Comparison of ENCODE assay signal across 11 mouse cellular contexts in the genomic region with DNA sequence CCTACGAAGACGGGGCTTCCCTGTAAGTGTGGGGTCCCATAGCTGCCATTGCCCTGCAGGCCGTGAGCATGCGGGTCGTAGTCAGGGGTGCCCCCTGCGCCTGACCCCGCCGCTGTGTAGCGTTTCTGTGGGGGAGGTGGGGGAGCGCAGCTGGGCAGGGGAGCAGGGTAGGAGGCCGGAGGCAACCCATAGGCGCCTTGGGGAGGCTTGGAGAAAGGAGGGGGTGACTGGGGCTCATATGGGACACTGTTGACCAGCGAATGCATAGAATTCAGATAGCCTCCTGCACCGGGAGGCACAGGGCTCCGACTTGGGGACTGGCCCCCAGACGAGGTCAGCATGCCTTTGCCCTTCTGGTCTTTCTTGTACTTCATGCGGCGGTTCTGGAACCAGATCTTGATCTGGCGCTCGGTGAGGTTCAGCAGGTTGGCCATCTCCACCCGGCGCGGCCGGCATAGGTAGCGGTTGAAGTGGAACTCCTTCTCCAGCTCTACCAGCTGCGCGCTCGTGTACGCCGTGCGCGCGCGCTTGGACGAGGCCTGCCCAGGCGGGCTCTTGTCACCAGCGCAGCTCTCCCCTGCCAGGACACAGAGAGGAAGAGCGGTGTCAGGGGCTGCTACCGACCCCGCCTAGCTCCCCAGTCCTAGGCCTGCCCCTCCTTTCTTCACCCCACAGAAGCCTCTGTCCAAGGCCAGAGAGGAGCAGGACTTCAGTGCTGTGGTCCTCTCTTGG. TPM values are rescaled to one million over a fixed set of nuclear protein-coding genes. Genes with fewer than 3 reads are reported as not detected.
DNase-seq lines count a peak whose midpoint lies in the region; ATAC-seq and TF ChIP-seq lines count a peak whose summit lies in the region.
"Had no signal": no experiment of that assay in that cellular context is flagged by ENCODE, and none has a peak within 500 bp of the region (broad histone marks: within the 10 kb centered on the region; RNA-seq: fewer than 3 reads in every experiment).

No protein-coding gene starts in this region.

- H3K36me3 ChIP-seq in heart, embryonic 14.5 days (ENCODE audit: control insufficient read depth, insufficient read depth, low read length), result no peaks in the 10 kb centered on the region
- H3K36me3 ChIP-seq in embryonic facial prominence, embryonic 14.5 days (ENCODE audit: control insufficient read depth, insufficient read depth, low read length), result no peaks in the 10 kb centered on the region
- no peaks in the 10 kb centered on the region for H3K36me3 ChIP-seq in kidney, postnatal 0 days (ENCODE audit: insufficient read depth, low read length)
- peaks cover 23% of the 10 kb centered on the region for H3K36me3 ChIP-seq in neural tube, embryonic 13.5 days

- 4% methylated on average over 39 of the region's 40 CpGs for WGBS in heart, embryonic 14.5 days
- 4% methylated on average over 33 of the region's 40 CpGs for WGBS in embryonic facial prominence, embryonic 14.5 days
- 18% methylated on average over 40 of the region's 40 CpGs for WGBS in kidney, postnatal 0 days
- 3% methylated on average over 40 of the region's 40 CpGs for WGBS in neural tube, embryonic 13.5 days

- ATAC-seq in heart, embryonic 14.5 days (ENCODE audit: insufficient number of reproducible peaks, insufficient read depth, low FRiP score, low read depth), result no peak
- no peak for ATAC-seq in embryonic facial prominence, embryonic 14.5 days (ENCODE audit: low read depth)
- no peak for ATAC-seq in kidney, postnatal 0 days (replicated peaks; ENCODE audit: low FRiP score, low read depth)
- no peak for ATAC-seq in neural tube, embryonic 13.5 days (ENCODE audit: low read depth)
- ATAC-seq: forebrain, postnatal 0 days had no signal

- H3K4me2 ChIP-seq in heart, embryonic 14.5 days (ENCODE audit: low read length), result peak overlapping the region; percentile 7; the same call in 1 of the 2 replicates
- H3K4me2 ChIP-seq in embryonic facial prominence, embryonic 14.5 days (ENCODE audit: low read depth, low read length), result peak overlapping the region; percentile 99; the same call in 1 of the 2 replicates
- H3K4me2 ChIP-seq in kidney, postnatal 0 days (ENCODE audit: low read length), result peak overlapping the region; percentile 36
- H3K4me2 ChIP-seq in neural tube, embryonic 13.5 days, result peak overlapping the region; percentile 75

- no peaks in the 10 kb centered on the region for H3K9me3 ChIP-seq in heart, embryonic 14.5 days (ENCODE audit: control insufficient read depth, low read length)
- no peaks in the 10 kb centered on the region for H3K9me3 ChIP-seq in embryonic facial prominence, embryonic 14.5 days (ENCODE audit: control insufficient read depth, low read length)
- no peaks in the 10 kb centered on the region for H3K9me3 ChIP-seq in kidney, postnatal 0 days (replicated peaks; ENCODE audit: low read length)
- no peaks in the 10 kb centered on the region for H3K9me3 ChIP-seq in neural tube, embryonic 13.5 days

- H3K9ac ChIP-seq in heart, embryonic 14.5 days (ENCODE audit: low read length), result peak overlapping the region; percentile 12; the same call in 1 of the 2 replicates
- H3K9ac ChIP-seq in embryonic facial prominence, embryonic 14.5 days (ENCODE audit: low read depth, low read length), result peak overlapping the region; percentile 40; the same call in 1 of the 2 replicates
- H3K9ac ChIP-seq in kidney, postnatal 0 days (ENCODE audit: low read depth, low read length), result peak overlapping the region; percentile 5; the same call in 1 of the 2 replicates
- H3K9ac ChIP-seq in neural tube, embryonic 13.5 days, result peak overlapping the region; percentile 92
- H3K9ac ChIP-seq: forebrain, postnatal 0 days had no signal

- H3K4me3 ChIP-seq in heart, embryonic 14.5 days (ENCODE audit: control insufficient read depth in 1 of 2, insufficient read depth in 1 of 2, low read depth in 1 of 2, low read length in 2 of 2), result no peak overlapping the region
- H3K4me3 ChIP-seq in embryonic facial prominence, embryonic 14.5 days (ENCODE audit: low read depth, low read length), result peak overlapping the region; percentile 17; the same call in 1 of the 2 replicates
- H3K4me3 ChIP-seq in kidney, postnatal 0 days (replicated peaks; ENCODE audit: low read depth, low read length), result no peak overlapping the region
- H3K4me3 ChIP-seq in neural tube, embryonic 13.5 days, result peak overlapping the region; percentile 20

- peaks cover 97% of the 10 kb centered on the region for H3K27me3 ChIP-seq in heart, embryonic 14.5 days (ENCODE audit: control insufficient read depth, insufficient read depth, low read length)
- H3K27me3 ChIP-seq in embryonic facial prominence, embryonic 14.5 days (replicated peaks; ENCODE audit: control insufficient read depth, insufficient read depth, low read length), result peaks cover 95% of the 10 kb centered on the region
- H3K27me3 ChIP-seq in kidney, postnatal 0 days (ENCODE audit: insufficient read depth, low read length), result no peaks in the 10 kb centered on the region
- H3K27me3 ChIP-seq in neural tube, embryonic 13.5 days, result no peaks in the 10 kb centered on the region

- peak overlapping the region; percentile 19 to 41; a peak in 2 of 4 replicates for H3K27ac ChIP-seq in heart, embryonic 14.5 days (replicated peaks in 1 of 2; ENCODE audit: control insufficient read depth in 1 of 2, insufficient read depth in 1 of 2, low read depth in 2 of 2, low read length in 2 of 2)
- peak overlapping the region; percentile 33; the same call in 1 of the 2 replicates for H3K27ac ChIP-seq in embryonic facial prominence, embryonic 14.5 days (replicated peaks; ENCODE audit: low read depth, low read length)
- peak overlapping the region; percentile 85 for H3K27ac ChIP-seq in kidney, postnatal 0 days
- peak overlapping the region; percentile 99 for H3K27ac ChIP-seq in neural tube, embryonic 13.5 days (replicated peaks)

- TF ChIP-seq CTCF in kidney, postnatal 0 days (IDR thresholded peaks at IDR 0.05; ENCODE audit: low read depth), result no peak

- no peak for DNase-seq in heart, postnatal 4 days
- no peak for DNase-seq in embryonic facial prominence, embryonic 14.5 days (ENCODE audit: low spot score)
- DNase-seq in kidney, postnatal 0 days (ENCODE audit: low spot score), result no peak
- DNase-seq in layer of hippocampus, adult 9-11 months, result no peak
- DNase-seq in ovary, adult 18-20 months (ENCODE audit: low spot score), result no peak
- no peak for DNase-seq in urinary bladder, postnatal 25 days (ENCODE audit: low spot score)
- DNase-seq: cerebellum, adult 11-12 months; right cerebral cortex, postnatal 4 days had no signal

- peaks cover 0 to 3% of the 10 kb centered on the region in 2 experiments; a peak in 2 of 4 replicates for H3K4me1 ChIP-seq in heart, embryonic 14.5 days (ENCODE audit: control insufficient read depth in 2 of 2, insufficient read depth in 2 of 2, low read length in 2 of 2)
- H3K4me1 ChIP-seq in embryonic facial prominence, embryonic 14.5 days (ENCODE audit: control insufficient read depth, insufficient read depth, low read length), result no peaks in the 10 kb centered on the region
- peaks cover 49% of the 10 kb centered on the region for H3K4me1 ChIP-seq in kidney, postnatal 0 days (replicated peaks; ENCODE audit: insufficient read depth, low read length)
- peaks cover 98% of the 10 kb centered on the region for H3K4me1 ChIP-seq in neural tube, embryonic 13.5 days (replicated peaks)

RNA-seq across cellular contexts. Expression of gene Hoxa2, which starts 5.7 kb away (rescaled TPM):
- 0.51 and 0.66 TPM in 2 replicates for polyA plus RNA-seq in heart, embryonic 14.5 days (2014; fragmentation: Nextera tagmentation; extraction: Ambion mirVana)
- under 1 TPM; 0.60 to 0.68 TPM for total RNA-seq in heart, postnatal 4 days (2021)
- 7.2 and 11.1 TPM in 2 replicates for polyA plus RNA-seq in embryonic facial prominence, embryonic 14.5 days (2014; fragmentation: Nextera tagmentation; extraction: Ambion mirVana)
- polyA plus RNA-seq in kidney, postnatal 0 days (2015; fragmentation: Nextera tagmentation; extraction: Ambion mirVana), result 2.3 and 2.4 TPM in 2 replicates
- 11.9 and 13.7 TPM in 2 replicates for polyA plus RNA-seq in neural tube, embryonic 13.5 days (2015; fragmentation: Nextera tagmentation; extraction: Ambion mirVana)
- total RNA-seq: forebrain, postnatal 0 days had no signal
- polyA plus RNA-seq: forebrain, postnatal 0 days had no signal

RNA-seq across cellular contexts. Expression of gene 5730596B20Rik, which starts 7.0 kb away (rescaled TPM):
- polyA plus RNA-seq in heart, embryonic 14.5 days (2014; fragmentation: Nextera tagmentation; extraction: Ambion mirVana), result not detected in 2 replicates
- under 1 TPM; 0.20 to 0.29 TPM for total RNA-seq in heart, postnatal 4 days (2021)
- 0.10 and 0.46 TPM in 2 replicates for polyA plus RNA-seq in embryonic facial prominence, embryonic 14.5 days (2014; fragmentation: Nextera tagmentation; extraction: Ambion mirVana)
- polyA plus RNA-seq in kidney, postnatal 0 days (2015; fragmentation: Nextera tagmentation; extraction: Ambion mirVana), result 1.3 TPM in 2 replicates
- 3.5 and 4.1 TPM in 2 replicates for polyA plus RNA-seq in neural tube, embryonic 13.5 days (2015; fragmentation: Nextera tagmentation; extraction: Ambion mirVana)
- total RNA-seq: forebrain, postnatal 0 days had no signal
- polyA plus RNA-seq: forebrain, postnatal 0 days had no signal

RNA-seq across cellular contexts. Expression of gene Hoxa1, which starts 12.2 kb away (rescaled TPM):
- 0.75 and 0.82 TPM in 2 replicates for polyA plus RNA-seq in heart, embryonic 14.5 days (2014; fragmentation: Nextera tagmentation; extraction: Ambion mirVana)
- total RNA-seq in heart, postnatal 4 days (2021), result under 1 TPM; 0.19 to 0.23 TPM
- polyA plus RNA-seq in embryonic facial prominence, embryonic 14.5 days (2014; fragmentation: Nextera tagmentation; extraction: Ambion mirVana), result 1.4 and 1.7 TPM in 2 replicates
- polyA plus RNA-seq in kidney, postnatal 0 days (2015; fragmentation: Nextera tagmentation; extraction: Ambion mirVana), result 0.33 and 0.64 TPM in 2 replicates
- 2.0 and 3.0 TPM in 2 replicates for polyA plus RNA-seq in neural tube, embryonic 13.5 days (2015; fragmentation: Nextera tagmentation; extraction: Ambion mirVana)
- polyA plus RNA-seq: forebrain, postnatal 0 days had no signal

RNA-seq across cellular contexts. Expression of gene Hoxa4, which starts 21.2 kb away (rescaled TPM):
- polyA plus RNA-seq in heart, embryonic 14.5 days (2014; fragmentation: Nextera tagmentation; extraction: Ambion mirVana), result 0.32 and 0.36 TPM in 2 replicates
- under 1 TPM; 0.71 to 0.86 TPM for total RNA-seq in heart, postnatal 4 days (2021)
- polyA plus RNA-seq in embryonic facial prominence, embryonic 14.5 days (2014; fragmentation: Nextera tagmentation; extraction: Ambion mirVana), result 1.1 and 1.6 TPM in 2 replicates
- 1.6 and 2.2 TPM in 2 replicates for polyA plus RNA-seq in kidney, postnatal 0 days (2015; fragmentation: Nextera tagmentation; extraction: Ambion mirVana)
- polyA plus RNA-seq in neural tube, embryonic 13.5 days (2015; fragmentation: Nextera tagmentation; extraction: Ambion mirVana), result 5.7 and 5.8 TPM in 2 replicates
- total RNA-seq: forebrain, postnatal 0 days had no signal
- polyA plus RNA-seq: forebrain, postnatal 0 days had no signal

RNA-seq across cellular contexts. Expression of gene Hoxa5, which starts 34.1 kb away (rescaled TPM):
- polyA plus RNA-seq in heart, embryonic 14.5 days (2014; fragmentation: Nextera tagmentation; extraction: Ambion mirVana), result 0.31 and 1.3 TPM in 2 replicates
- 1 to 10 TPM; 1.3 to 1.5 TPM for total RNA-seq in heart, postnatal 4 days (2021)
- 2.4 and 3.3 TPM in 2 replicates for polyA plus RNA-seq in embryonic facial prominence, embryonic 14.5 days (2014; fragmentation: Nextera tagmentation; extraction: Ambion mirVana)
- polyA plus RNA-seq in kidney, postnatal 0 days (2015; fragmentation: Nextera tagmentation; extraction: Ambion mirVana), result 9.7 and 10.4 TPM in 2 replicates
- polyA plus RNA-seq in neural tube, embryonic 13.5 days (2015; fragmentation: Nextera tagmentation; extraction: Ambion mirVana), result 44.7 and 66.8 TPM in 2 replicates
- total RNA-seq: forebrain, postnatal 0 days had no signal
- polyA plus RNA-seq: forebrain, postnatal 0 days had no signal

Comparison
In these comparisons a context has a peak if more than half of its experiments do, and no peak if none do; other contexts are left out.
1. H3K27ac ChIP-seq: peak in every context shown above with its lines; median percentile 99 in neural tube, embryonic 13.5 days; 85 in kidney, postnatal 0 days; 33 in embryonic facial prominence, embryonic 14.5 days; 30 in heart, embryonic 14.5 days.
2. H3K4me2 ChIP-seq: peak in every context shown above with its lines; median percentile 99 in embryonic facial prominence, embryonic 14.5 days; 75 in neural tube, embryonic 13.5 days; 36 in kidney, postnatal 0 days; 7 in heart, embryonic 14.5 days.
3. H3K4me3 ChIP-seq: peak in embryonic facial prominence, embryonic 14.5 days (single experiment) and neural tube, embryonic 13.5 days (single experiment); none in heart, embryonic 14.5 days (0 of 2) and kidney, postnatal 0 days (single experiment).
4. H3K9ac ChIP-seq: peak in every context shown above with its lines; median percentile 92 in neural tube, embryonic 13.5 days; 40 in embryonic facial prominence, embryonic 14.5 days; 12 in heart, embryonic 14.5 days; 5 in kidney, postnatal 0 days.